Mouse (Mus musculus) ES-Bruce4 (cell line): ENCODE data around the gene B3galnt2.

ENCODE experiments used
- CTCF ChIP-seq: IDR thresholded peaks from one replicate; pipeline ENCODE4 v1.8.1; 2011; ENCODE audit warnings: low read depth, low read length
- EP300 ChIP-seq: IDR thresholded peaks from 2 replicates; pipeline ENCODE4 v1.6.1; 2011; ENCODE audit warnings: low read depth, low read length; ENCODE audit not compliant: insufficient read depth
- POLR2A ChIP-seq: IDR thresholded peaks from one replicate; pipeline ENCODE4 v1.8.1; 2011; ENCODE audit warnings: low read length; ENCODE audit not compliant: insufficient read depth

DNA sequence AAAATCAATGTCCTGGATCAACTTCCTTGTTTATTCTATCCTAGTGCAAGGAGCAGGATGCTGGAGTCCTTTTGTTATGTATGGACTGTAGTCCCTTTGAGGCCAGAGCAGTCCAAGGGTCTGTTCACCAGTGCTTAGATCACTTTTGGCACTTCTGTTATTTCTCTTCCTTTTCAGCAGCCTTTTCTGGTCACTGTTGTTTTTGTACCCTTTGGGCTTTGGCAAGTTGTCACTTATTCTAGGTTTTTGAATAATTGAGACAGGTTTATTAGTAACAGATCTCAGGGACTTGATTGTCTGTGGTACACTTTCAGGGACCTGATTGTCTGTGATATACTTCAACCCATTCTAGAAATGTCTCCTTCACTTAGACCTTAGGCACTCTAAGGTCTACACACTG is 31.7 kb upstream of the B3galnt2 start:
- TF ChIP-seq CTCF (no peak), POLR2A (no peak), EP300 (no peak)
